Mouse (Mus musculus): ENCODE results near the gene Tnfsf9.
"Not testable (repeated sequence)": the region's sequence is repeated elsewhere in the genome, so short reads cannot be mapped to it uniquely, and the experiment has no call there.

Gene Tnfsf9

GRCm38 (mm10) chr17:57123192-57124118, 18.3 kb downstream of the Tnfsf9 start:
- in situ Hi-C loops (cut with MboI; ENCODE audit: low pct_unique_long_range_greater_than_20kb in 1 of 2, low sequenced_read_pairs in 2 of 2, unreplicated experiment in 1 of 2) = no loop called here

GRCm38 (mm10) chr17:57124792-57125191, 19.7 kb downstream of the Tnfsf9 start:
- in situ Hi-C loops (cut with MboI; ENCODE audit: low pct_unique_long_range_greater_than_20kb in 1 of 2, low sequenced_read_pairs in 2 of 2, unreplicated experiment in 1 of 2) = no loop called here

- in situ Hi-C loops (cut with MboI; ENCODE audit: low pct_unique_long_range_greater_than_20kb in 1 of 2, low sequenced_read_pairs in 2 of 2, unreplicated experiment in 1 of 2) = no loop called here
Measured at GRCm38 (mm10) chr17:57125853-57126622, 20.9 kb downstream of the Tnfsf9 start.

GRCm38 (mm10) chr17:57131793-57132192, 26.7 kb downstream of the Tnfsf9 start:
- in situ Hi-C loops (cut with MboI; ENCODE audit: low pct_unique_long_range_greater_than_20kb in 1 of 2, low sequenced_read_pairs in 2 of 2, unreplicated experiment in 1 of 2) = no loop called here

- in situ Hi-C loops (cut with MboI; ENCODE audit: low pct_unique_long_range_greater_than_20kb in 1 of 2, low sequenced_read_pairs in 2 of 2, unreplicated experiment in 1 of 2) = not testable (repeated sequence)
Measured at GRCm38 (mm10) chr17:57134021-57134420, 28.9 kb downstream of the Tnfsf9 start.

- in situ Hi-C loops (cut with MboI; ENCODE audit: low pct_unique_long_range_greater_than_20kb in 1 of 2, low sequenced_read_pairs in 2 of 2, unreplicated experiment in 1 of 2) = no loop called here
Measured at GRCm38 (mm10) chr17:57134693-57135092, 29.6 kb downstream of the Tnfsf9 start.

- in situ Hi-C loops (cut with MboI; ENCODE audit: low pct_unique_long_range_greater_than_20kb in 1 of 2, low sequenced_read_pairs in 2 of 2, unreplicated experiment in 1 of 2) = no loop called here
Measured at GRCm38 (mm10) chr17:57135635-57136034, 30.5 kb downstream of the Tnfsf9 start.

- in situ Hi-C loops (cut with MboI; ENCODE audit: low pct_unique_long_range_greater_than_20kb in 1 of 2, low sequenced_read_pairs in 2 of 2, unreplicated experiment in 1 of 2) = no loop called here
Measured at GRCm38 (mm10) chr17:57138676-57139075, 33.6 kb downstream of the Tnfsf9 start.

- in situ Hi-C loops (cut with MboI; ENCODE audit: low pct_unique_long_range_greater_than_20kb in 1 of 2, low sequenced_read_pairs in 2 of 2, unreplicated experiment in 1 of 2) = no loop called here
Measured at GRCm38 (mm10) chr17:57139708-57140107, 34.6 kb downstream of the Tnfsf9 start.

GRCm38 (mm10) chr17:57143704-57144103, 38.6 kb downstream of the Tnfsf9 start:
- in situ Hi-C loops (cut with MboI; ENCODE audit: low pct_unique_long_range_greater_than_20kb in 1 of 2, low sequenced_read_pairs in 2 of 2, unreplicated experiment in 1 of 2) = no loop called here

- in situ Hi-C loops (cut with MboI; ENCODE audit: low pct_unique_long_range_greater_than_20kb in 1 of 2, low sequenced_read_pairs in 2 of 2, unreplicated experiment in 1 of 2) = no loop called here
Measured at GRCm38 (mm10) chr17:57145115-57145514, 40.0 kb downstream of the Tnfsf9 start.

- in situ Hi-C loops (cut with MboI; ENCODE audit: low pct_unique_long_range_greater_than_20kb in 1 of 2, low sequenced_read_pairs in 2 of 2, unreplicated experiment in 1 of 2) = no loop called here
Measured at GRCm38 (mm10) chr17:57148343-57148742, 43.2 kb downstream of the Tnfsf9 start.

GRCm38 (mm10) chr17:57148994-57149803, 44.1 kb downstream of the Tnfsf9 start, which contains the start of gene Cd70:
Cd70 (minus strand) TSS chr17:57149777.
- in situ Hi-C loops (cut with MboI; ENCODE audit: low pct_unique_long_range_greater_than_20kb in 1 of 2, low sequenced_read_pairs in 2 of 2, unreplicated experiment in 1 of 2) = no loop called here

- in situ Hi-C loops (cut with MboI; ENCODE audit: low pct_unique_long_range_greater_than_20kb in 1 of 2, low sequenced_read_pairs in 2 of 2, unreplicated experiment in 1 of 2) = no loop called here
Measured at GRCm38 (mm10) chr17:57153006-57153405, 47.9 kb downstream of the Tnfsf9 start.

GRCm38 (mm10) chr17:57153787-57154186, 48.7 kb downstream of the Tnfsf9 start:
- in situ Hi-C loops (cut with MboI; ENCODE audit: low pct_unique_long_range_greater_than_20kb in 1 of 2, low sequenced_read_pairs in 2 of 2, unreplicated experiment in 1 of 2) = no loop called here
